Mouse (Mus musculus): ENCODE results near the gene Csnka2ip. TPM values are rescaled to one million over a fixed set of nuclear protein-coding genes. Genes with fewer than 3 reads are reported as not detected.

Csnka2ip gene
- polyA plus RNA-seq, 1 experiment = not detected

GRCm38 (mm10) chr16:64607793-64608192 is 5.6 kb upstream of the Csnka2ip start:
- Histone ChIP-seq H3K27ac (ENCODE audit: insufficient read depth, low read length) (no peak overlapping the region), H3K9ac (ENCODE audit: low read depth, poor library complexity, severe bottlenecking) (no peak overlapping the region), H3K4me1 (ENCODE audit: control insufficient read depth, insufficient read depth, low read length) (no peaks in the 10 kb centered on the region), H3K4me3 (ENCODE audit: low read depth, low read length) (no peak overlapping the region), H3K9me3 (replicated peaks; ENCODE audit: control insufficient read depth, insufficient read depth, low read length, poor library complexity, severe bottlenecking) (no peaks in the 10 kb centered on the region), H3K36me3 (ENCODE audit: control insufficient read depth, insufficient read depth, low read length, poor library complexity, severe bottlenecking) (no peaks in the 10 kb centered on the region), H3K27me3 (ENCODE audit: control insufficient read depth, insufficient read depth, low read length, poor library complexity, severe bottlenecking) (no peaks in the 10 kb centered on the region)
- TF ChIP-seq CTCF (IDR thresholded peaks at IDR 0.05; ENCODE audit: low read depth, low read length) (no peak), EP300 (IDR thresholded peaks at IDR 0.05; ENCODE audit: insufficient read depth, low read depth, low read length) (no peak), POLR2A (IDR thresholded peaks at IDR 0.05; ENCODE audit: insufficient read depth, low read length) (no peak)

DNA sequence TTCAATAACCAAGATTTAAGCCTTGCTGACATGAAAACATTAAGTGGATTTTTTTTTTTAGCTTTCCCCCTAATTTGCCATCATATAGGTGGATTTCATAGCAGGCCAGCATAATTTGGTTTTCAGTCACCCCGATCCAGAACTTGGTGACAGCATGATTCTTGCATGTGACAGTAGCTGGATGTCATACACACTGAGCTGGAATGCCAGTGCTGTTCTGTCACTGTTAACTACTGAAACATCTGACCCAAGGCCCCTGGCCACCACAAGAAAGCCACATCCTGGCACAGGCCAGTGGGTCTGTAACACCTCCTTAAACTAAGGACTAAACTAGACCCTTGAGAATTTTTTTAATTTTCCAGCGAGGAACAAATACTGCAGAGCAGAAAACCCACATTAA is 15.4 kb downstream of the Csnka2ip start:
- no peak overlapping the region for H3K4me3 ChIP-seq (ENCODE audit: low read depth, low read length)
- H3K9ac ChIP-seq (ENCODE audit: low read depth, poor library complexity, severe bottlenecking) = no peak overlapping the region
- TF ChIP-seq POLR2A (IDR thresholded peaks at IDR 0.05; ENCODE audit: insufficient read depth, low read length) = no peak
- TF ChIP-seq EP300 (IDR thresholded peaks at IDR 0.05; ENCODE audit: insufficient read depth, low read depth, low read length) = no peak
- TF ChIP-seq CTCF (IDR thresholded peaks at IDR 0.05; ENCODE audit: low read depth, low read length) = no peak
- H3K27me3 ChIP-seq (ENCODE audit: control insufficient read depth, insufficient read depth, low read length, poor library complexity, severe bottlenecking) = no peaks in the 10 kb centered on the region
- H3K9me3 ChIP-seq (replicated peaks; ENCODE audit: control insufficient read depth, insufficient read depth, low read length, poor library complexity, severe bottlenecking) = no peaks in the 10 kb centered on the region
- H3K4me1 ChIP-seq (ENCODE audit: control insufficient read depth, insufficient read depth, low read length) = no peaks in the 10 kb centered on the region
- H3K27ac ChIP-seq (ENCODE audit: insufficient read depth, low read length) = no peak overlapping the region
- no peaks in the 10 kb centered on the region for H3K36me3 ChIP-seq (ENCODE audit: control insufficient read depth, insufficient read depth, low read length, poor library complexity, severe bottlenecking)

- H3K9ac ChIP-seq (ENCODE audit: low read depth, poor library complexity, severe bottlenecking) = no peak overlapping the region
- H3K36me3 ChIP-seq (ENCODE audit: control insufficient read depth, insufficient read depth, low read length, poor library complexity, severe bottlenecking) = no peaks in the 10 kb centered on the region
- no peak overlapping the region for H3K27ac ChIP-seq (ENCODE audit: insufficient read depth, low read length)
- H3K9me3 ChIP-seq (replicated peaks; ENCODE audit: control insufficient read depth, insufficient read depth, low read length, poor library complexity, severe bottlenecking) = no peaks in the 10 kb centered on the region
- H3K27me3 ChIP-seq (ENCODE audit: control insufficient read depth, insufficient read depth, low read length, poor library complexity, severe bottlenecking) = no peaks in the 10 kb centered on the region
- H3K4me3 ChIP-seq (ENCODE audit: low read depth, low read length) = no peak overlapping the region
- TF ChIP-seq EP300 (IDR thresholded peaks at IDR 0.05; ENCODE audit: insufficient read depth, low read depth, low read length) = no peak
- no peak for TF ChIP-seq POLR2A (IDR thresholded peaks at IDR 0.05; ENCODE audit: insufficient read depth, low read length)
- no peak for TF ChIP-seq CTCF (IDR thresholded peaks at IDR 0.05; ENCODE audit: low read depth, low read length)
- H3K4me1 ChIP-seq (ENCODE audit: control insufficient read depth, insufficient read depth, low read length) = no peaks in the 10 kb centered on the region
Observed at GRCm38 (mm10) chr16:64586262-64586619, 16.0 kb downstream of the Csnka2ip start.

- Histone ChIP-seq H3K4me3 (ENCODE audit: low read depth, low read length) (no peak overlapping the region), H3K4me1 (ENCODE audit: control insufficient read depth, insufficient read depth, low read length) (no peaks in the 10 kb centered on the region), H3K9me3 (replicated peaks; ENCODE audit: control insufficient read depth, insufficient read depth, low read length, poor library complexity, severe bottlenecking) (no peaks in the 10 kb centered on the region), H3K36me3 (ENCODE audit: control insufficient read depth, insufficient read depth, low read length, poor library complexity, severe bottlenecking) (no peaks in the 10 kb centered on the region), H3K27me3 (ENCODE audit: control insufficient read depth, insufficient read depth, low read length, poor library complexity, severe bottlenecking) (no peaks in the 10 kb centered on the region), H3K9ac (ENCODE audit: low read depth, poor library complexity, severe bottlenecking) (no peak overlapping the region), H3K27ac (ENCODE audit: insufficient read depth, low read length) (no peak overlapping the region)
- TF ChIP-seq EP300 (IDR thresholded peaks at IDR 0.05; ENCODE audit: insufficient read depth, low read depth, low read length) (no peak), POLR2A (IDR thresholded peaks at IDR 0.05; ENCODE audit: insufficient read depth, low read length) (no peak), CTCF (IDR thresholded peaks at IDR 0.05; ENCODE audit: low read depth, low read length) (no peak)
Observed at GRCm38 (mm10) chr16:64585599-64586261, 16.5 kb downstream of the Csnka2ip start.

DNA sequence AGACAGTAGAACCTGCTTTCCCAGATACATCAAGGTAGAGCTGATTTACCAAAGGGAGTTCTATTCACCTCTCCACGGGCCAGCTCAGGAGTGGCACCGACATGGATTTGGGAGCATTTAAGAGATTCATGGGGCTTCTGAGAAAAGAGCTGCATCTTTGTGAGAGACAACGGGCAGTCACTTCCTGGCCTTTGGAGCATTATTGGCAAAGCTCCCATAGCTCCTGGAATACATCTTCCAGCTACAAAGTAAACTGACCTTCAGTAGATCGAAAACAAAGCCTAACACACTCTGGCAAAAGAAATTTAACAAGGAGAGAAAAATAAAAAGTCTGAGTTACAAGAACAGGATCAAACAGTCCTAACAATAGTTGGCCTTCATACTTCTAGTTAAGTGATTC is 17.6 kb downstream of the Csnka2ip start:
- no peak overlapping the region for H3K9ac ChIP-seq (ENCODE audit: low read depth, poor library complexity, severe bottlenecking)
- H3K4me3 ChIP-seq (ENCODE audit: low read depth, low read length) = no peak overlapping the region
- TF ChIP-seq POLR2A (IDR thresholded peaks at IDR 0.05; ENCODE audit: insufficient read depth, low read length) (no peak), EP300 (IDR thresholded peaks at IDR 0.05; ENCODE audit: insufficient read depth, low read depth, low read length) (no peak)
- no peak overlapping the region for H3K27ac ChIP-seq (ENCODE audit: insufficient read depth, low read length)
- no peaks in the 10 kb centered on the region for H3K4me1 ChIP-seq (ENCODE audit: control insufficient read depth, insufficient read depth, low read length)
- H3K27me3 ChIP-seq (ENCODE audit: control insufficient read depth, insufficient read depth, low read length, poor library complexity, severe bottlenecking) = no peaks in the 10 kb centered on the region
- H3K36me3 ChIP-seq (ENCODE audit: control insufficient read depth, insufficient read depth, low read length, poor library complexity, severe bottlenecking) = no peaks in the 10 kb centered on the region
- H3K9me3 ChIP-seq (replicated peaks; ENCODE audit: control insufficient read depth, insufficient read depth, low read length, poor library complexity, severe bottlenecking) = no peaks in the 10 kb centered on the region

GRCm38 (mm10) chr16:64583406-64583805 is 18.8 kb downstream of the Csnka2ip start:
- Histone ChIP-seq H3K4me3 (ENCODE audit: low read depth, low read length) (no peak overlapping the region), H3K4me1 (ENCODE audit: control insufficient read depth, insufficient read depth, low read length) (no peaks in the 10 kb centered on the region), H3K9ac (ENCODE audit: low read depth, poor library complexity, severe bottlenecking) (no peak overlapping the region), H3K27ac (ENCODE audit: insufficient read depth, low read length) (no peak overlapping the region), H3K9me3 (replicated peaks; ENCODE audit: control insufficient read depth, insufficient read depth, low read length, poor library complexity, severe bottlenecking) (no peaks in the 10 kb centered on the region), H3K36me3 (ENCODE audit: control insufficient read depth, insufficient read depth, low read length, poor library complexity, severe bottlenecking) (no peaks in the 10 kb centered on the region), H3K27me3 (ENCODE audit: control insufficient read depth, insufficient read depth, low read length, poor library complexity, severe bottlenecking) (no peaks in the 10 kb centered on the region)
- TF ChIP-seq EP300 (IDR thresholded peaks at IDR 0.05; ENCODE audit: insufficient read depth, low read depth, low read length) = no peak
- no peak for TF ChIP-seq POLR2A (IDR thresholded peaks at IDR 0.05; ENCODE audit: insufficient read depth, low read length)
- no peak for TF ChIP-seq CTCF (IDR thresholded peaks at IDR 0.05; ENCODE audit: low read depth, low read length)

All from ES-Bruce4 (cell line).